Mouse (Mus musculus): ENCODE results near the gene Trim13. TPM values are rescaled to one million over a fixed set of nuclear protein-coding genes. Genes with fewer than 3 reads are reported as not detected.
A peak's percentile ranks its signal among the peaks of the same experiment; 100 is the strongest.
"Not testable (repeated sequence)": the region's sequence is repeated elsewhere in the genome, so short reads cannot be mapped to it uniquely, and the experiment has no call there.

Gene Trim13
- polyA plus RNA-seq, 1 experiment from 2014 or later = 35.5 TPM

DNA sequence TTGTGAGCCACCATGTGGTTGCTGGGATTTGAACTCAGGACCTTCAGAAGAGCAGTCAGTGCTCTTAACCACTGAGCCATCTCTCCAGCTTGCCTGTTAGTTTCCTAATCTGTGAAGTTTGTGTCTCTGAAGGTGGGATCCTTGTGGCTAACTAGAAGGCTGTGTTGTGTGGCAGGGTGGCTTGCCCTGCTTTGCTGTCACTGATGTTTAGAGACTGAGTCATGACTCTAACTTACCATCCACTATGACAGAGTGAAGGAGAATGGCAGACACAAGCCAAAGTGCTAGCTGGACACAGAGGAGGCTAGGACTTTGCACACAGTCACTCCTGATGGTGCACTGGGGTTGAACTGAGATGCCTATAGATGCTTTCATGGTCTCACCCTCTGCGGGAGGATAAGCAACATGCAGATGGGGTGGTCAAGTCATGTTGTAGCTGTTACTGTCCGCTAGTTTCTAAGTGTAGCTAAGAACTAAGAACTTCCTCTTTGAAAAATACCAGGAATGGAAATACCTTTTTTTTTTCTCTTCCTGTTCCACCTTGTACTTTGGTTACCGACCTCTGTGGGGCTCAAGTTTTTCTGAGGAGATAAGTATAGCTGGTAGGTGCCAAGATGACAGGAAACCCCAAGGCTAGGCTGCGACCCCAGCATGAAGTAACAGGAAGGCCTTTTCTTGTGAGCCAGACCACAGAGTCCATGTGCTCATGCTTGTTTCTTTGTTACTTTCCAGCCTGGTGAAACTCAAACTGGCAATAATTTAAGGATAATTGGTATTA is 8.6 kb upstream of the Trim13 start:
- Histone ChIP-seq H3K27ac (replicated peaks) (no peak overlapping the region), H3K4me1 (no peaks in the 10 kb centered on the region), H3K4me2 (replicated peaks) (no peak overlapping the region), H3K27me3 (no peaks in the 10 kb centered on the region), H3K4me3 (no peak overlapping the region), H3K9me3 (no peaks in the 10 kb centered on the region), H3K36me3 (no peaks in the 10 kb centered on the region), H3K9ac (replicated peaks) (no peak overlapping the region)
- WGBS = 85% methylated on average over 4 of the region's 4 CpGs
- ATAC-seq (ENCODE audit: low FRiP score, low read depth) = no peak

GRCm38 (mm10) chr14:61596719-61597426 is 1.2 kb upstream of the Trim13 start:
- H3K4me1 ChIP-seq = peaks cover 15% of the 10 kb centered on the region
- H3K4me2 ChIP-seq (replicated peaks) = no peak overlapping the region
- H3K27ac ChIP-seq (replicated peaks) = no peak overlapping the region
- ATAC-seq (ENCODE audit: low FRiP score, low read depth) = no peak
- H3K9me3 ChIP-seq = no peaks in the 10 kb centered on the region
- no peak overlapping the region for H3K9ac ChIP-seq (replicated peaks)
- H3K27me3 ChIP-seq = no peaks in the 10 kb centered on the region; the same call in 1 of the 2 replicates
- H3K36me3 ChIP-seq = no peaks in the 10 kb centered on the region
- no peak overlapping the region for H3K4me3 ChIP-seq
- 93% methylated on average over 9 of the region's 9 CpGs for WGBS

DNA sequence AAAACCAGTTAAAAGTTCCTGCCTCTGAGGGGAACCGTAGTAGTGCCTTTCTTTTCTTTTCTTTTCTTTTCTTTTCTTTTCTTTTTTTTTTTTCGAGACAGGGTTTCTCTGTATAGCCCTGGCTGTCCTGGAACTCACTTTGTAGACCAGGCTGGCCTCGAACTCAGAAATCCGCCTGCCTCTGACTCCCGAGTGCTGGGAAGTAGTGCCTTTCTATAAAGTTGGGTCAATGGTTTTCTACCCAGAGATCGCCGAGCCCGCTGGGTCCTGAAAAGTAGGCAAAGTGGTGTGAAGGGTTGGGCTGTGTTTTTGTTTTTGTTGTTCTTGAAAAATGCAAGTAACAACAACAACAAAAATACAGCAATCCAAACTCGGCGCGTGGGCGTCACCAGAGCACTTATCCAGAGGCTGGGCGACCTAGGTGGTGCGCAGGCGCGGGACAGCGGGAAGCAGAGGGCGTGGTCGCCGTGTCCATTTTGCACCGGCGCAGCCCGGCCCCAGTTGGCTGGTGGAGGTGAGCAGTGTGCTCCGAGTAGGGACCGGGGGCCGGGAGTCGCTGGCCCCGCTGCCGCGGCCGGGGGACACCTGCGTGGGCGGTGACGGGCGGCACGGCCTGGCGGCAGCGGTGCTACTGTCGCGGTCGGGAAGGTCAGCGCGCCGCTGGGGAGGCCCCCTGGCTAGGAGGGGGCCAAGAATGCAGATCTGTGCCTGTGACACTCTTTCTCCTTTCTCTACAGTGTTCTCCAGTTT is 1.2 kb downstream of the Trim13 start:
- peaks cover 2% of the 10 kb centered on the region; the same call in 1 of the 2 replicates for H3K36me3 ChIP-seq
- H3K9me3 ChIP-seq = no peaks in the 10 kb centered on the region
- H3K27ac ChIP-seq (replicated peaks) = peak overlapping the region; percentile 84
- peaks cover 19% of the 10 kb centered on the region for H3K4me1 ChIP-seq
- WGBS = 6% methylated on average over 44 of the region's 44 CpGs
- peak overlapping the region; percentile 60 for H3K4me2 ChIP-seq (replicated peaks)
- peak overlapping the region; percentile 81 for H3K4me3 ChIP-seq
- peak overlapping the region; percentile 83 for H3K9ac ChIP-seq (replicated peaks)
- H3K27me3 ChIP-seq = no peaks in the 10 kb centered on the region; the same call in 1 of the 2 replicates
- peak; percentile 95 for ATAC-seq (ENCODE audit: low FRiP score, low read depth)

DNA sequence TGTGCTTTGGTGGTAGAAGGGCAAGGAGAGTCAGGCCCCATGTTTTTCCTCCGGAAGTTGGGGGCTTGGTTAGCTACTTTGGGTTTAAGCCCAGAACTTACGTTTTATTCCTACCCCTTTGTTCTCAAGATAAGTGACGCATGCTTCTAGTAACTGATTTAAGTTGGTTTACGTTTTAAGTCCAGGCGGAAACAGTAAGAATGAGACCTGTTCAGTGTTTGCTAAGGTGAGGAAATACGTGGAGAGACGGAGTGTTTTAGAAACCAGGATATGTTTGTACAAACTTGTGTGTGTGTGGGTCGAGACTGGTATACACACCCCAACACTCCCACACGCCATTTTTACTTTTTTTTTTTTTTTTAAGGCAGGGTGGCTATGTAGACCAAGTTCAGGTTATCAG is 3.3 kb downstream of the Trim13 start:
- H3K27me3 ChIP-seq = no peaks in the 10 kb centered on the region; the same call in 1 of the 2 replicates
- no peak for ATAC-seq (ENCODE audit: low FRiP score, low read depth)
- no peak overlapping the region for H3K9ac ChIP-seq (replicated peaks)
- peaks cover 19% of the 10 kb centered on the region for H3K4me1 ChIP-seq
- H3K9me3 ChIP-seq = no peaks in the 10 kb centered on the region
- H3K27ac ChIP-seq (replicated peaks) = no peak overlapping the region
- H3K36me3 ChIP-seq = peaks cover 20% of the 10 kb centered on the region
- 89% methylated on average over 9 of the region's 9 CpGs for WGBS
- H3K4me2 ChIP-seq (replicated peaks) = peak overlapping the region; percentile 60
- no peak overlapping the region for H3K4me3 ChIP-seq

- 69% methylated on average over 8 of the region's 8 CpGs for WGBS
- Histone ChIP-seq H3K4me3 (no peak overlapping the region), H3K27ac (replicated peaks) (no peak overlapping the region), H3K9ac (replicated peaks) (no peak overlapping the region), H3K4me2 (replicated peaks) (no peak overlapping the region), H3K9me3 (no peaks in the 10 kb centered on the region), H3K27me3 (no peaks in the 10 kb centered on the region; the same call in 1 of the 2 replicates), H3K4me1 (peaks cover 19% of the 10 kb centered on the region), H3K36me3 (peaks cover 27% of the 10 kb centered on the region)
- peak; percentile 80 for ATAC-seq (ENCODE audit: low FRiP score, low read depth)
Observed at GRCm38 (mm10) chr14:61603069-61603755, 5.2 kb downstream of the Trim13 start.

GRCm38 (mm10) chr14:61604081-61604480 is 6.0 kb downstream of the Trim13 start:
- no peaks in the 10 kb centered on the region for H3K27me3 ChIP-seq
- ATAC-seq (ENCODE audit: low FRiP score, low read depth) = no peak
- no peak overlapping the region for H3K4me3 ChIP-seq
- WGBS = 97% methylated on average over 3 of the region's 3 CpGs
- no peaks in the 10 kb centered on the region for H3K9me3 ChIP-seq
- no peak overlapping the region for H3K9ac ChIP-seq (replicated peaks)
- peaks cover 19% of the 10 kb centered on the region for H3K4me1 ChIP-seq
- no peak overlapping the region for H3K27ac ChIP-seq (replicated peaks)
- H3K36me3 ChIP-seq = peaks cover 27% of the 10 kb centered on the region
- no peak overlapping the region for H3K4me2 ChIP-seq (replicated peaks)

- not testable (repeated sequence) for ATAC-seq (ENCODE audit: low FRiP score, low read depth); H3K4me3 ChIP-seq; H3K9ac ChIP-seq (replicated peaks); H3K4me1 ChIP-seq; H3K9me3 ChIP-seq; H3K27me3 ChIP-seq; H3K27ac ChIP-seq (replicated peaks); H3K4me2 ChIP-seq (replicated peaks)
- peaks cover 27% of the 10 kb centered on the region for H3K36me3 ChIP-seq
- WGBS = 91% methylated on average over 2 of the region's 2 CpGs
Observed at GRCm38 (mm10) chr14:61606088-61606487, 8.0 kb downstream of the Trim13 start.

GRCm38 (mm10) chr14:61607157-61607556 is 9.1 kb downstream of the Trim13 start, which contains the start of gene Kcnrg:
Gene Kcnrg, plus strand, starts transcription at chr14:61607457.
- Histone ChIP-seq H3K4me2 (replicated peaks) (no peak within 1 kb of the TSS), H3K36me3 (peaks cover 27% of the 10 kb centered on the region), H3K27me3 (no peaks in the 10 kb centered on the region), H3K9ac (replicated peaks) (no peak within 1 kb of the TSS), H3K4me3 (no peak within 1 kb of the TSS), H3K9me3 (no peaks in the 10 kb centered on the region), H3K4me1 (peaks cover 5% of the 10 kb centered on the region; the same call in 1 of the 2 replicates), H3K27ac (replicated peaks) (no peak within 1 kb of the TSS)
- no peak for ATAC-seq (ENCODE audit: low FRiP score, low read depth)
- 89% methylated on average over 3 of the region's 3 CpGs for WGBS

GRCm38 (mm10) chr14:61611766-61612165 is 13.7 kb downstream of the Trim13 start:
- H3K4me2 ChIP-seq (replicated peaks) = no peak overlapping the region
- H3K36me3 ChIP-seq = peaks cover 2% of the 10 kb centered on the region; the same call in 1 of the 2 replicates
- H3K27me3 ChIP-seq = no peaks in the 10 kb centered on the region
- no peak overlapping the region for H3K27ac ChIP-seq (replicated peaks)
- H3K9ac ChIP-seq (replicated peaks) = no peak overlapping the region
- H3K4me1 ChIP-seq = no peaks in the 10 kb centered on the region
- WGBS = 94% methylated on average over 5 of the region's 5 CpGs
- no peak overlapping the region for H3K4me3 ChIP-seq
- no peaks in the 10 kb centered on the region for H3K9me3 ChIP-seq
- no peak for ATAC-seq (ENCODE audit: low FRiP score, low read depth)

- WGBS = 90% methylated on average over 2 of the region's 2 CpGs
Observed at GRCm38 (mm10) chr14:61613319-61613718, 15.3 kb downstream of the Trim13 start.

DNA sequence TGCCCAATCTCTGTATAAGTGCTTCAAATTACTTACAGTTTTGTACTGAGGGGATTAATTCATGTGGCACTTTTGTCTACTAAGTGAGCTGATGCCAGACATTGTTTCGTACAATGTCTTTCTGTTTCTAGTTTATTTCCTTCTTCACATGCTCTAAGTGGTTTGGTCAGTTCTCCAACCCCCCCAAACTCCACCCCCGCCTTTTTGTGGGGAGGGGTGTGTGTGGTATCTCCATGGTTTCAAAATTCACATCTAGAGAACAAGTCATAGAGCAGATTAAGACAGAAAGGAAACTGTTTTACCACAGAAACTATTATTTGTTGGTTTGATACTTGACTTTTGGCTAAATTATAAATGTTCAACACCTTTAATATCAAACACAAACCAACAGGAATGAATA is 22.3 kb downstream of the Trim13 start:
- no peak overlapping the region for H3K4me3 ChIP-seq
- H3K27me3 ChIP-seq = no peaks in the 10 kb centered on the region
- no peaks in the 10 kb centered on the region for H3K4me1 ChIP-seq
- peaks cover 7% of the 10 kb centered on the region; the same call in 1 of the 2 replicates for H3K36me3 ChIP-seq
- no peak overlapping the region for H3K27ac ChIP-seq (replicated peaks)
- no peak overlapping the region for H3K4me2 ChIP-seq (replicated peaks)
- no peak for ATAC-seq (ENCODE audit: low FRiP score, low read depth)
- no peak overlapping the region for H3K9ac ChIP-seq (replicated peaks)
- H3K9me3 ChIP-seq = no peaks in the 10 kb centered on the region
- WGBS = 93% methylated on average over 2 of the region's 2 CpGs

More at GRCm38 (mm10) chr14:61613319-61613718, 15.3 kb downstream of the Trim13 start:
- no peak overlapping the region for H3K27ac ChIP-seq (replicated peaks)
- no peaks in the 10 kb centered on the region for H3K27me3 ChIP-seq
- no peaks in the 10 kb centered on the region for H3K4me1 ChIP-seq
- H3K36me3 ChIP-seq = no peaks in the 10 kb centered on the region
- H3K4me2 ChIP-seq (replicated peaks) = no peak overlapping the region
- no peak overlapping the region for H3K4me3 ChIP-seq
- no peak overlapping the region for H3K9ac ChIP-seq (replicated peaks)
- no peak for ATAC-seq (ENCODE audit: low FRiP score, low read depth)
- H3K9me3 ChIP-seq = no peaks in the 10 kb centered on the region

Measured in midbrain, embryonic 12.5 days (tissue).